Mouse (Mus musculus) embryonic fibroblast, embryonic 13.5 days (primary cell): ENCODE measurements around the gene Abhd12.

Experiments
- CTCF ChIP-seq: IDR thresholded peaks from 2 replicates; pipeline ENCODE4 v1.5.1; 2011; ENCODE audit warnings: mild to moderate bottlenecking, control low read depth, low read length, moderate library complexity, borderline replicate concordance; ENCODE audit not compliant: insufficient read depth
- POLR2A ChIP-seq: IDR thresholded peaks from 2 replicates; pipeline ENCODE4 v1.6.1; 2011; ENCODE audit warnings: low read depth, mild to moderate bottlenecking, control low read depth, low read length, moderate library complexity

GRCm38 (mm10) chr2:150950056-150950455 lies 45.5 kb upstream of the Abhd12 start:
- TF ChIP-seq POLR2A (no peak), CTCF (no peak)
